Mouse (Mus musculus) heart, embryonic 11.5 days (tissue): ENCODE data around the gene Cnksr1. TPM values are rescaled to one million over a fixed set of nuclear protein-coding genes. Genes with fewer than 3 reads are reported as not detected.

Source experiments
- ATAC-seq: fragments of 200-750 bp; cut with Nextera tagmentation; replicated peaks from 2 replicates; pipeline ENCODE4 v1.8.0; 2017; ENCODE audit warnings: moderate library complexity; ENCODE audit not compliant: insufficient number of reproducible peaks, low FRiP score, low TSS enrichment
- H3K27ac ChIP-seq: fragments of 300-500 bp; sonication (generic); 2 replicates; pipeline ENCODE4 v1.5.1; 2014; ENCODE audit warnings: mild to moderate bottlenecking, low read depth, low read length
- H3K27me3 ChIP-seq: fragments of 300-500 bp; sonication (generic); 2 replicates; pipeline ENCODE4 v1.6.1; 2014; ENCODE audit warnings: mild to moderate bottlenecking, low read length, mixed read lengths; ENCODE audit not compliant: control insufficient read depth, insufficient read depth
- H3K36me3 ChIP-seq: fragments of 300-500 bp; sonication (generic); 2 replicates; pipeline ENCODE4 v1.6.1; 2014; ENCODE audit warnings: mild to moderate bottlenecking, low read length, moderate library complexity, mixed read lengths; ENCODE audit not compliant: control insufficient read depth, insufficient read depth
- H3K4me1 ChIP-seq: fragments of 300-500 bp; sonication (generic); 2 replicates; pipeline ENCODE4 v1.6.1; 2014; ENCODE audit warnings: low read length; ENCODE audit not compliant: control insufficient read depth, insufficient read depth
- H3K4me2 ChIP-seq: fragments of 300-500 bp; sonication (generic); 2 replicates; pipeline ENCODE4 v1.6.1; 2014; ENCODE audit warnings: mild to moderate bottlenecking, moderate library complexity
- H3K4me3 ChIP-seq: fragments of 300-500 bp; sonication (generic); 2 replicates; pipeline ENCODE4 v1.5.1; 2014; ENCODE audit warnings: low read depth, low read length
- H3K9ac ChIP-seq: fragments of 300-500 bp; sonication (generic); 2 replicates; pipeline ENCODE4 v1.6.1; 2014; ENCODE audit warnings: mild to moderate bottlenecking, low read depth, low read length, moderate library complexity
- H3K9me3 ChIP-seq: fragments of 300-500 bp; sonication (generic); replicated peaks from 2 replicates; pipeline ENCODE4 v1.6.1; 2016; ENCODE audit warnings: low read length; ENCODE audit not compliant: control insufficient read depth
- WGBS: fragments of 180-500 bp; shearing (Covaris S2); extraction: QIAGEN DNeasy Blood & Tissue Kit; methylation state at CpG from one replicate; pipeline ENCODE4 v1.1.7; 2014; ENCODE audit not compliant: insufficient replicate concordance; 5-methylcytosine and 5-hydroxymethylcytosine counted together
- polyA plus RNA-seq: library from polyadenylated mRNA; unstranded; fragments of >200 nt; fragmentation: Nextera tagmentation; extraction: Ambion mirVana; gene quantifications from 2 replicates; pipeline ENCODE4 v1.2.1, GENCODE M21; 2014

Gene Cnksr1
- polyA plus RNA-seq, 1 experiment from 2014 or later = 0.63 TPM

DNA sequence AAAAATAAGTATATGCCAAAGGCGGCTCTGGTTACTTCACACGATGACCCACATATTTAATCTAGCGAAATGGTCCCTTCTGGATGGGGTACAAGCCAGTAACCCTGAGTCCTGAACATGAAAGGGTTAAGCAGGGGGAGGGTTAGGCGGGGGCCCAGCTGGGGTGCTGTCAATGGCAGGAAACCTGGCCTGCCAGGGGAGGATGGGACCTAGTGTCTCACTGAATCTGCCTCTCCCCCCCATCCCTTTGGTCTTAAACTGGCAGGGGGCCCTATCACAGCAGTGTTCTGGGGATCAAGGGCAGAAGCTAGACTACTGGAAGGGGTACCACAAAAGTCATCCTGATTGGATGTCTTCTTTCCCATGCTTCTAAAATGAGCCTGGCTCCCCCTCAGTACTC lies 17.7 kb upstream of the Cnksr1 start:
- Histone ChIP-seq H3K4me3 (no peak overlapping the region), H3K4me2 (peak overlapping the region; percentile 55; the same call in 1 of the 2 replicates), H3K27me3 (peaks cover 28% of the 10 kb centered on the region), H3K36me3 (no peaks in the 10 kb centered on the region), H3K27ac (0 out of 2 replicates have a peak overlapping the region, but pooled peaks have one; percentile 32), H3K9ac (0 out of 2 replicates have a peak overlapping the region, but pooled peaks have one; percentile 58), H3K4me1 (peaks cover 58% of the 10 kb centered on the region), H3K9me3 (no peaks in the 10 kb centered on the region)
- ATAC-seq = no peak
- 32% methylated on average over 4 of the region's 4 CpGs for WGBS

DNA sequence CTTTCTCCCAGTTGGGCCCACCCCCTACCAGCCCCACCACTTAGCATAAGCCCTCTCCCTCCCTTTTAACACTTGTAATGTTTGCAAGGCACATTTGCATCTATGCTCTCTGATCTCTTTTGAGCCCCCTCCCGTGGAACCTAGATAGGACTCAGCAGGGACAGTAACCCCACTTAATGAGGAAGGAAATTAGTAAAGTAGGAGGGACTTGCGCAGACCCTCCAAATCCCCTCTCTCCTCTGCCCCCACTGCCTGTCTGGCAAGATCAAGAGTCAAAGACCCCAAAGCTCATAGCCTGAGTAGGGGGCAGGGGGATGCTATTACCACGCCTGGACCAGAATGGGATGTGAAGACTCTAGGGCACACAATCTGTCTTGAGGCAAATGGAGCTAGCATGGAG lies 16.6 kb upstream of the Cnksr1 start:
- Histone ChIP-seq H3K9ac (no peak overlapping the region), H3K9me3 (no peaks in the 10 kb centered on the region), H3K4me2 (no peak overlapping the region), H3K36me3 (no peaks in the 10 kb centered on the region), H3K4me3 (no peak overlapping the region), H3K27ac (no peak overlapping the region; the same call in 1 of the 2 replicates), H3K4me1 (peaks cover 69% of the 10 kb centered on the region), H3K27me3 (peaks cover 37% of the 10 kb centered on the region)
- no peak for ATAC-seq
- 51% methylated on average over 3 of the region's 3 CpGs for WGBS

DNA sequence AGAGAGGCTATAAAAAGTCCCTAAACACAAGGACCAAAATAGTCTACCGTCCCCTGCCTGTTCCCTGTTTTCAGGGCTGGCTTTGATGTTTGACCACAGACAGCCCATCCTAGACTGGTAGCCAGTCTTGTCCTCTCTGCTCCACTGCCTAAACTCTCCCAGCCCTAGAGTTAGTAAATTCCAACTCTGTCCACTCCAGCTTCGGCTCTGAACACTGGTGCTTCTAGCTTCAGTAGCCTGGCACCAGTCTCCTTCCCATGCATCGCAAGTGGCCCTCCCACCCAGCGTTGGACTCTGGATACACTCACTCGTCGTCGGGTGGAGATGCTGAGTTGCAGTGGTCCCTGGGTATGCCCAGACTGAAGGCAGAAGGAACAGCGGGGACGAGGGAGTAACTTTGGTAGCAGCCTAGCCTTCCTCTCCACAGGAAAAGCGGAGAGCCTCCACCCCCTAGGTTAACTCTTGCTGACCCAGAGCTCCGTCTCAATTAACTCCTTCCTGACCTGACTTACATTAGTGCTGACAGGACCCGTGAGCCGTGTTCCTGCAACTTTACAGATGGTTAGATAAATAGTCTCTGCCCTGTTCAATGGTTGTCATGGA lies 15.6 kb upstream of the Cnksr1 start, which contains the start of gene Grrp1:
TSS of gene Grrp1 (minus strand) at position 385 of the 603 bp plus-strand sequence.
- no peak for ATAC-seq
- 1% methylated on average over 13 of the region's 13 CpGs for WGBS
- Histone ChIP-seq H3K9me3 (no peaks in the 10 kb centered on the region), H3K36me3 (no peaks in the 10 kb centered on the region), H3K4me3 (peak within 1 kb of the TSS; percentile 53), H3K4me1 (peaks cover 69% of the 10 kb centered on the region), H3K9ac (peak within 1 kb of the TSS; percentile 57), H3K27me3 (peaks cover 39% of the 10 kb centered on the region), H3K27ac (peak within 1 kb of the TSS; percentile 25; the same call in 1 of the 2 replicates), H3K4me2 (peak within 1 kb of the TSS; percentile 80)

DNA sequence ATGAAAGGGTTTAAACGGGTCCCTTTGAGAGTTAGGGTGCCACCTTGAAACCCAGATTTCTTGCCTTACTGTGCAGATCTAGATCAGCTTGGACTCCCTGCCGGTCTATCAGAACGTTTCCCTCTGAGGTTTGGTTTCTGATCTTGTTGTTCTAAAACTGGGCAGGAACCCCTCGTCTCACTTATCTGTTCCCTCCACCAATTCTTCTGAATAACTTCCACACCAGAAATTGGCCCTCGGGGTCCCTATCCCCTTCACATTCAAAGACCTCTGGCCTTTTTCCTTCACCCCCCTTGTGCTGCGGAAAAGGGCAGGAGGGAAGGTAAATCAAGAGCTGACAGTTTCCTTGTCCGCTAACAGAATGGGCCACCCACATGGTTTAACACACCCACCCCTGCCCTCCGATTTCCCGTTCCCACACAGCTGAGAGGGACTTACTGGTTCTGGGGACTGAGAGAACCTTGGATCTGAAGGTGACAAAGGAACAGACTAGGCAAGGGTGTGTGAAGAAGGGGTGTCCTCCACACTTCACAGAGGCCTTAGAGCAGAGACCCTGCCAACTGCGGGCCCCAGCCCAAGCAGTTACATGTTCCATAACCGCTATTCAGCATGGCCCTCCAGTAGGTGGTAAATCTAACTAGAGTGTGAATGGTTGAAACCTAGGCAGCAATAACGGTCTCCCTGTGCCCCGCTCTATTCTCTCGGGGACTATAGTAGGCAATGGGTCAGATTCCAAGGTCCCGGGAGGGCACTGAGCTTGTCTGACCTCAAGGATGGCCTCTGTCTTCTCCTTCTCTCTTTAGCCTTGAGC lies 14.9 kb upstream of the Cnksr1 start:
- 12% methylated on average over 15 of the region's 15 CpGs for WGBS
- Histone ChIP-seq H3K27me3 (peaks cover 45% of the 10 kb centered on the region), H3K9ac (peak overlapping the region; percentile 57)

DNA sequence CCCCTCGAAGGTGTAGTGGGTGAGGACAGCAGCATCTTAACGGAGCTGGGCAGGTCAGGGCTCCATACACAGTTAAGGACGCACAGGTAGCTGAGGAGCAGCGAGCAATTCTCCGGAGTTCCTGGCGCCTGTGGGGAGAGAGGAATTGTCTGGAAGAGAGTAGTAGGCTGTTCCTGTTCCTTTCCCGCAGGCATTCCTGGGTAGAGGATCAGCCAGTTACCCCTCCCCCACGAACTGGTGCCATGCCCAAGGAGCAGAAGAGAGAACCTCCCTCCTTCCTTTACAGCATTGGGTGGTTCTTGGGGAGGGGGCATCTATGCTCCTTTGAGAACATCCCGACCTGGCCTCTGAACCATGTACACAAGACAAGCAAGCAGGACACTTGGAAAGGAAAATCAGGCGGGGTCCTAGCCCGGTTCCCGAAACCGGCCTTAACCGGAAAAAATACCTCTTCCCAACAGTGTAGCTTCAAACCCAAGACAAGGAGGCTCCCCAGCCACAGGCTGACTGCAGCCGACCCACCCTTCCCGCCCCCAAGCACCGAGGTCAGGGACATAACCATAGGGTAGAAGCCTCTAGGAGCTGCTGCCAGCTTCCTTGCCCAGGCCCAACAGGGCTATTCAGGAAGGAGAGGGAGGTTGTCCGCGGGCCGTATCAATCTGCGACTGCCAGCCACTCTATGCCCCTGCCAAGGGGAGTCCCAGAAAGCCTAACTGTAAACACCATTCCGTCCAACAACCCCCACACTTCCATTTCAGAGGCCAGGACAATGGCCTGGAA lies 14.1 kb upstream of the Cnksr1 start:
- H3K9ac ChIP-seq = peak overlapping the region; percentile 53
- H3K27ac ChIP-seq = peak overlapping the region; percentile 46
- no peaks in the 10 kb centered on the region for H3K36me3 ChIP-seq
- H3K27me3 ChIP-seq = peaks cover 52% of the 10 kb centered on the region
- peak overlapping the region; percentile 80 for H3K4me2 ChIP-seq
- peak overlapping the region; percentile 53 for H3K4me3 ChIP-seq
- H3K9me3 ChIP-seq = no peaks in the 10 kb centered on the region
- 12% methylated on average over 22 of the region's 22 CpGs for WGBS
- peaks cover 61% of the 10 kb centered on the region for H3K4me1 ChIP-seq
- ATAC-seq = no peak

More for the DNA sequence above, 14.9 kb upstream of the Cnksr1 start:
- Histone ChIP-seq H3K27ac (no peak overlapping the region), H3K4me1 (peaks cover 69% of the 10 kb centered on the region), H3K4me3 (peak overlapping the region; percentile 53), H3K9me3 (no peaks in the 10 kb centered on the region), H3K4me2 (peak overlapping the region; percentile 80), H3K36me3 (no peaks in the 10 kb centered on the region)
- no peak for ATAC-seq

DNA sequence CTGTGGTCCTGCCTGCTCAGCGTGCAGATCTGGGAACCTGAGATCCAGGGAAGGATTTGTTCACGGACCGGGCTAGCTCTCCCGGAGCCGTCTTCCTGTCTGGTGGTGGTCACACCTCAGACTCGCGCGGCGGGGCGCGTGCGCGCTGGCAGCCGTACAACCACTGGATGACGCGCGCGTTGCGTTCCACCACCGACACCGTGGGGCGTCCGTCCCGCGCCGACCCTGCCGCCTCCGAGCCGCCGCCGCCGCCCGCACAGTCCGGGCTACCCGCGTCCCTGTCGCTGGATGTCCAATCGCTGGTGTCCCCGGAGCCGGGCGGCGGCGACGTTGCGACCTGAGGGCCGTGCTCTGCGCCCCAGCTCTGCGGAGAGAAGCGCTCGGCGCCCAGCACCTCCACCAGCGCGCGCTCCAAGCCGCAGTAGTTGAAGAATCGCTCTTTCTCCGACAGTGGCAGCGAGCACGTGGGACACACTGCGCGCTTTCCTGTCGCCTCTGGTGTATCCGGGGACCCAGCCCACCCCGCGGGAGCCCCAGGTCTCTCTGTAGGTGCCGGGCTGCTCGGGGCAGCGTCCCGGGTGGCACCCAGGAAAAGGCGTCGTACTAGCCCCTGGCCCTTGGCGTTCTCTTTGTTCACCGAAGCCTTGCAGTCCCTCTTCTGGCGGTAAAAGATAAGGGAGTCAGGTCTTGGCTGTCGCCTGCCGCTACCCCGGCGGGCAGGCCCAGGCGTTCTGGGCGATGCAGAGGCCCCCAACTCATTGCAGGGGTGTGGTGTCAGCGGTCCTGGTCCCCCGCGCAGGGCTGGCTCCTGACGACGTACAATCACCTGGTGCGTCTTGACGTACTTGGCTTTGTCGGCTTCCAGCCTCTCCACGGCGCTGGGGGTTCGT lies 13.3 kb upstream of the Cnksr1 start:
- Histone ChIP-seq H3K4me2 (peak overlapping the region; percentile 80), H3K4me3 (peak overlapping the region; percentile 53), H3K27me3 (peaks cover 59% of the 10 kb centered on the region), H3K9ac (peak overlapping the region; percentile 53), H3K9me3 (no peaks in the 10 kb centered on the region), H3K27ac (peak overlapping the region; percentile 41; the same call in 1 of the 2 replicates), H3K4me1 (peaks cover 53% of the 10 kb centered on the region), H3K36me3 (no peaks in the 10 kb centered on the region)
- WGBS = 1% methylated on average over 91 of the region's 91 CpGs
- no peak for ATAC-seq

DNA sequence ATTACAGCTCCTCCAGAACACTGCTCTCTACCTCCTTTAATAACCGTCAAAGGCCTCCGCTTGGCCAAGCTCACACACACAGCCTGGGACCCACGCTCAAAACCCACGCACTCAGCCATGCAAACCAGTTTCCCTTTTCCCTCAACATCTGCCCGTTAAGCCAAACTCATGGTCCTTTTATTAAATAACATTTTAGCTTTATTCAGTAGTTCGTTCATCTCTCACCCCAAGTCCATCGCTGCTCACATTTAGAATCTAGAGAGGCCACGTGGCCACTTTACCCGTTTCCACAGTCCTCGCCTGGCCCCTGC lies 12.7 kb upstream of the Cnksr1 start:
- peaks cover 47% of the 10 kb centered on the region for H3K4me1 ChIP-seq
- peaks cover 62% of the 10 kb centered on the region for H3K27me3 ChIP-seq
- no peaks in the 10 kb centered on the region for H3K36me3 ChIP-seq
- H3K27ac ChIP-seq = no peak overlapping the region
- 20% methylated on average over 10 of the region's 10 CpGs for whole genome bisulfite sequencing
- ATAC-seq = no peak
- H3K4me2 ChIP-seq = peak overlapping the region; percentile 80
- H3K9me3 ChIP-seq = no peaks in the 10 kb centered on the region
- H3K4me3 ChIP-seq = peak overlapping the region; percentile 53
- peak overlapping the region; percentile 53 for H3K9ac ChIP-seq
